Mouse (Mus musculus) ES-E14 (cell line): ENCODE results near the gene Lin37.

Experiments
- CHD2 ChIP-seq: IDR thresholded peaks from 2 replicates; pipeline ENCODE4 v1.6.1; 2014; ENCODE audit warnings: mild to moderate bottlenecking, low read depth, low read length, inconsistent platforms
- HCFC1 ChIP-seq: IDR thresholded peaks from 2 replicates; pipeline ENCODE4 v1.6.1; 2012; ENCODE audit warnings: low read length, inconsistent platforms, borderline replicate concordance; ENCODE audit not compliant: insufficient read depth
- MAFK ChIP-seq: IDR thresholded peaks from 2 replicates; pipeline ENCODE4 v1.6.1; 2014; ENCODE audit warnings: mild to moderate bottlenecking, low read depth, low read length, inconsistent platforms; ENCODE audit not compliant: insufficient read depth

DNA sequence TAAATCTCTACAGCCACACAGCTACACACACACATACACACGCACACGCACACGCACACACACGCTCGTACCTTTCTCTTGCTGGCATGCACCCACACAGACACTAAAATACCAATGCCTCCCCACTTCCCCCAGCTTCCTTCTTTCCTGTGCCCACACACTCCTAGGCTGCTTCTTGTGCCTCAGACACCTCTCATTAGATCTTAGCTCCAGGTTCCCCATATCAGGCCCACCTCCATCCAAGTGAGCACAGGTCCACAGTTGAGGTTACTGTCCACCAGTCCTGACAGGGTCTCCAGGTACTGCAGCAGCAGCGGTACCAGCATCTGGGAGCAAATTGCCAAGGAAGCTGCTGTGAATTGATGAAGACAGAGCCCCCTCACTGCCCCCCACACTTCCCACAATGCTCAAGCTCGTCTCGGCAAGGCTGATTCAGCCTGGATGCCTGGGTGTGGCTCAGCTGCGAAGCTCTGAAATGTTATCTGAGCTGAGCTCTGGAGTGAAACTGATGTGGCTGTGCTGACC lies 28.3 kb downstream of the Lin37 start:
- TF ChIP-seq HCFC1, result no peak
- no peak for TF ChIP-seq CHD2
- TF ChIP-seq MAFK, result no peak
